Mouse (Mus musculus): ENCODE data around the gene Tpm3. TPM values are rescaled to one million over a fixed set of nuclear protein-coding genes. Genes with fewer than 3 reads are reported as not detected.

Gene Tpm3
- polyA plus RNA-seq, 1 experiment = 61.4 TPM

- H3K27ac ChIP-seq (ENCODE audit: control insufficient read depth, insufficient read depth, low read depth, low read length) = no peak overlapping the region
- TF ChIP-seq CTCF (IDR thresholded peaks at IDR 0.05; ENCODE audit: control insufficient read depth, insufficient read depth, insufficient replicate concordance, low read depth, low read length) (no peak), POLR2A (IDR thresholded peaks at IDR 0.05; ENCODE audit: control insufficient read depth, low read depth, low read length) (no peak)
- H3K27me3 ChIP-seq (ENCODE audit: control insufficient read depth, insufficient read depth, low read length) = no peaks in the 10 kb centered on the region
- no peaks in the 10 kb centered on the region; the same call in 1 of the 2 replicates for H3K36me3 ChIP-seq (ENCODE audit: control insufficient read depth, insufficient read depth, low read length)
- H3K4me3 ChIP-seq (ENCODE audit: control insufficient read depth, low read depth, low read length) = no peak overlapping the region
- peaks cover 8% of the 10 kb centered on the region for H3K4me1 ChIP-seq (ENCODE audit: control insufficient read depth, insufficient read depth, low read length)
These were observed 11.4 kb downstream of the Tpm3 start for GRCm38 (mm10) chr3:90083698-90084324.

- no peak overlapping the region for H3K27ac ChIP-seq (ENCODE audit: control insufficient read depth, insufficient read depth, low read depth, low read length)
- H3K4me1 ChIP-seq (ENCODE audit: control insufficient read depth, insufficient read depth, low read length) = peaks cover 8% of the 10 kb centered on the region
- no peaks in the 10 kb centered on the region; the same call in 1 of the 2 replicates for H3K36me3 ChIP-seq (ENCODE audit: control insufficient read depth, insufficient read depth, low read length)
- H3K4me3 ChIP-seq (ENCODE audit: control insufficient read depth, low read depth, low read length) = no peak overlapping the region
- TF ChIP-seq POLR2A (IDR thresholded peaks at IDR 0.05; ENCODE audit: control insufficient read depth, low read depth, low read length) (no peak), CTCF (IDR thresholded peaks at IDR 0.05; ENCODE audit: control insufficient read depth, insufficient read depth, insufficient replicate concordance, low read depth, low read length) (no peak)
- H3K27me3 ChIP-seq (ENCODE audit: control insufficient read depth, insufficient read depth, low read length) = no peaks in the 10 kb centered on the region
These were observed 12.3 kb downstream of the Tpm3 start for GRCm38 (mm10) chr3:90084790-90085189.

- no peaks in the 10 kb centered on the region; the same call in 1 of the 2 replicates for H3K36me3 ChIP-seq (ENCODE audit: control insufficient read depth, insufficient read depth, low read length)
- H3K4me3 ChIP-seq (ENCODE audit: control insufficient read depth, low read depth, low read length) = no peak overlapping the region
- TF ChIP-seq CTCF (IDR thresholded peaks at IDR 0.05; ENCODE audit: control insufficient read depth, insufficient read depth, insufficient replicate concordance, low read depth, low read length) (no peak), POLR2A (IDR thresholded peaks at IDR 0.05; ENCODE audit: control insufficient read depth, low read depth, low read length) (no peak)
- H3K4me1 ChIP-seq (ENCODE audit: control insufficient read depth, insufficient read depth, low read length) = peaks cover 8% of the 10 kb centered on the region
- no peak overlapping the region for H3K27ac ChIP-seq (ENCODE audit: control insufficient read depth, insufficient read depth, low read depth, low read length)
- H3K27me3 ChIP-seq (ENCODE audit: control insufficient read depth, insufficient read depth, low read length) = no peaks in the 10 kb centered on the region
These were observed 12.8 kb downstream of the Tpm3 start for GRCm38 (mm10) chr3:90085281-90085680.

GRCm38 (mm10) chr3:90086068-90086467 lies 13.6 kb downstream of the Tpm3 start:
- no peak overlapping the region for H3K4me3 ChIP-seq (ENCODE audit: control insufficient read depth, low read depth, low read length)
- H3K36me3 ChIP-seq (ENCODE audit: control insufficient read depth, insufficient read depth, low read length) = no peaks in the 10 kb centered on the region; the same call in 1 of the 2 replicates
- H3K27ac ChIP-seq (ENCODE audit: control insufficient read depth, insufficient read depth, low read depth, low read length) = no peak overlapping the region
- peaks cover 8% of the 10 kb centered on the region for H3K4me1 ChIP-seq (ENCODE audit: control insufficient read depth, insufficient read depth, low read length)
- H3K27me3 ChIP-seq (ENCODE audit: control insufficient read depth, insufficient read depth, low read length) = no peaks in the 10 kb centered on the region
- TF ChIP-seq CTCF (IDR thresholded peaks at IDR 0.05; ENCODE audit: control insufficient read depth, insufficient read depth, insufficient replicate concordance, low read depth, low read length) (no peak), POLR2A (IDR thresholded peaks at IDR 0.05; ENCODE audit: control insufficient read depth, low read depth, low read length) (no peak)

GRCm38 (mm10) chr3:90088617-90089016 lies 16.2 kb downstream of the Tpm3 start:
- no peaks in the 10 kb centered on the region; the same call in 1 of the 2 replicates for H3K36me3 ChIP-seq (ENCODE audit: control insufficient read depth, insufficient read depth, low read length)
- H3K4me1 ChIP-seq (ENCODE audit: control insufficient read depth, insufficient read depth, low read length) = peaks cover 2% of the 10 kb centered on the region; the same call in 1 of the 2 replicates
- no peak overlapping the region for H3K27ac ChIP-seq (ENCODE audit: control insufficient read depth, insufficient read depth, low read depth, low read length)
- TF ChIP-seq CTCF (IDR thresholded peaks at IDR 0.05; ENCODE audit: control insufficient read depth, insufficient read depth, insufficient replicate concordance, low read depth, low read length) (no peak), POLR2A (IDR thresholded peaks at IDR 0.05; ENCODE audit: control insufficient read depth, low read depth, low read length) (no peak)
- no peak overlapping the region for H3K4me3 ChIP-seq (ENCODE audit: control insufficient read depth, low read depth, low read length)
- H3K27me3 ChIP-seq (ENCODE audit: control insufficient read depth, insufficient read depth, low read length) = no peaks in the 10 kb centered on the region

- Histone ChIP-seq H3K4me1 (ENCODE audit: control insufficient read depth, insufficient read depth, low read length) (no peaks in the 10 kb centered on the region), H3K27ac (ENCODE audit: control insufficient read depth, insufficient read depth, low read depth, low read length) (no peak overlapping the region), H3K27me3 (ENCODE audit: control insufficient read depth, insufficient read depth, low read length) (no peaks in the 10 kb centered on the region), H3K36me3 (ENCODE audit: control insufficient read depth, insufficient read depth, low read length) (no peaks in the 10 kb centered on the region; the same call in 1 of the 2 replicates), H3K4me3 (ENCODE audit: control insufficient read depth, low read depth, low read length) (no peak overlapping the region)
- TF ChIP-seq POLR2A (IDR thresholded peaks at IDR 0.05; ENCODE audit: control insufficient read depth, low read depth, low read length) (no peak), CTCF (IDR thresholded peaks at IDR 0.05; ENCODE audit: control insufficient read depth, insufficient read depth, insufficient replicate concordance, low read depth, low read length) (no peak)
These were observed 18.4 kb downstream of the Tpm3 start for GRCm38 (mm10) chr3:90090892-90091291.

- TF ChIP-seq CTCF (IDR thresholded peaks at IDR 0.05; ENCODE audit: control insufficient read depth, insufficient read depth, insufficient replicate concordance, low read depth, low read length) (no peak), POLR2A (IDR thresholded peaks at IDR 0.05; ENCODE audit: control insufficient read depth, low read depth, low read length) (no peak)
- Histone ChIP-seq H3K4me1 (ENCODE audit: control insufficient read depth, insufficient read depth, low read length) (no peaks in the 10 kb centered on the region), H3K4me3 (ENCODE audit: control insufficient read depth, low read depth, low read length) (no peak overlapping the region), H3K36me3 (ENCODE audit: control insufficient read depth, insufficient read depth, low read length) (no peaks in the 10 kb centered on the region), H3K27me3 (ENCODE audit: control insufficient read depth, insufficient read depth, low read length) (no peaks in the 10 kb centered on the region), H3K27ac (ENCODE audit: control insufficient read depth, insufficient read depth, low read depth, low read length) (no peak overlapping the region)
These were observed 22.0 kb downstream of the Tpm3 start for GRCm38 (mm10) chr3:90094453-90094852.
